Mouse (Mus musculus) urinary bladder, postnatal 4 days (tissue): Measurements from ENCODE around the gene Gm49405.
"Not testable (repeated sequence)": the region's sequence is repeated elsewhere in the genome, so short reads cannot be mapped to it uniquely, and the experiment has no call there.

Experiments
- DNase-seq, 2 experiments: peaks; one replicate each; pipeline ENCODE4 v3.0.0; 2021 to 2022; ENCODE audit warnings: low spot score in 2 of 2

The Gm49405 gene

GRCm38 (mm10) chr19:4013066-4013465 lies 12.6 kb downstream of the Gm49405 start:
- DNase-seq: no peak

GRCm38 (mm10) chr19:4014802-4015201 lies 14.4 kb downstream of the Gm49405 start:
- no peak for DNase-seq

- DNase-seq: no peak
Observed at GRCm38 (mm10) chr19:4015635-4016034, 15.2 kb downstream of the Gm49405 start.

- no peak for DNase-seq
Observed at GRCm38 (mm10) chr19:4017921-4018587, 17.6 kb downstream of the Gm49405 start.

GRCm38 (mm10) chr19:4018743-4019583 lies 18.5 kb downstream of the Gm49405 start:
- peak; percentile 79 to 81 for DNase-seq

- DNase-seq: no peak
Observed at GRCm38 (mm10) chr19:4023185-4023584, 22.8 kb downstream of the Gm49405 start.

GRCm38 (mm10) chr19:4027576-4027975 lies 27.1 kb downstream of the Gm49405 start:
- DNase-seq: no peak

- no peak for DNase-seq
Observed at GRCm38 (mm10) chr19:4032668-4033067, 32.2 kb downstream of the Gm49405 start.

GRCm38 (mm10) chr19:4033298-4033697 lies 32.9 kb downstream of the Gm49405 start:
- no peak for DNase-seq

- DNase-seq: no peak
Observed at GRCm38 (mm10) chr19:4033742-4034141, 33.3 kb downstream of the Gm49405 start.

GRCm38 (mm10) chr19:4036327-4037045 lies 36.1 kb downstream of the Gm49405 start:
- no peak for DNase-seq

- not testable (repeated sequence) for DNase-seq
Observed at GRCm38 (mm10) chr19:4037154-4037787, 36.8 kb downstream of the Gm49405 start.

- peak; percentile 85 to 86 for DNase-seq
Observed at GRCm38 (mm10) chr19:4037788-4038232, 37.4 kb downstream of the Gm49405 start, which contains the start of gene Gstp1. TSS of gene Gstp1 (minus strand) at chr19:4037985.

- DNase-seq: not testable (repeated sequence)
Observed at GRCm38 (mm10) chr19:4040941-4041340, 40.5 kb downstream of the Gm49405 start.

- not testable (repeated sequence) for DNase-seq
Observed at GRCm38 (mm10) chr19:4041500-4041899, 41.1 kb downstream of the Gm49405 start.

GRCm38 (mm10) chr19:4042124-4042523 lies 41.7 kb downstream of the Gm49405 start:
- peak; percentile 38 to 66 for DNase-seq

GRCm38 (mm10) chr19:4044109-4044508 lies 43.7 kb downstream of the Gm49405 start:
- DNase-seq: not testable (repeated sequence)

- peak; percentile 72 to 75 for DNase-seq
Observed at GRCm38 (mm10) chr19:4045966-4046865, 45.8 kb downstream of the Gm49405 start, which contains the start of gene Gstp2. TSS of gene Gstp2 (minus strand) at chr19:4046023.

- no peak for DNase-seq
Observed at GRCm38 (mm10) chr19:4046866-4047254, 46.4 kb downstream of the Gm49405 start.

GRCm38 (mm10) chr19:4047859-4048258 lies 47.4 kb downstream of the Gm49405 start:
- DNase-seq: peak; percentile 38 to 81
